Mouse (Mus musculus) stomach, adult 2 months (tissue): ENCODE results near the gene Adamts6. TPM values are rescaled to one million over a fixed set of nuclear protein-coding genes. Genes with fewer than 3 reads are reported as not detected.

Experiments used
- polyA plus RNA-seq: library from polyadenylated mRNA; depleted of rRNA; stranded (reverse); fragments of >200 nt; gene quantifications from 2 replicates; pipeline ENCODE4 v1.2.3, GENCODE M21; 2012; rRNA removed

Adamts6 gene
- polyA plus RNA-seq = 0.16 and 0.30 TPM in 2 replicates

DNA sequence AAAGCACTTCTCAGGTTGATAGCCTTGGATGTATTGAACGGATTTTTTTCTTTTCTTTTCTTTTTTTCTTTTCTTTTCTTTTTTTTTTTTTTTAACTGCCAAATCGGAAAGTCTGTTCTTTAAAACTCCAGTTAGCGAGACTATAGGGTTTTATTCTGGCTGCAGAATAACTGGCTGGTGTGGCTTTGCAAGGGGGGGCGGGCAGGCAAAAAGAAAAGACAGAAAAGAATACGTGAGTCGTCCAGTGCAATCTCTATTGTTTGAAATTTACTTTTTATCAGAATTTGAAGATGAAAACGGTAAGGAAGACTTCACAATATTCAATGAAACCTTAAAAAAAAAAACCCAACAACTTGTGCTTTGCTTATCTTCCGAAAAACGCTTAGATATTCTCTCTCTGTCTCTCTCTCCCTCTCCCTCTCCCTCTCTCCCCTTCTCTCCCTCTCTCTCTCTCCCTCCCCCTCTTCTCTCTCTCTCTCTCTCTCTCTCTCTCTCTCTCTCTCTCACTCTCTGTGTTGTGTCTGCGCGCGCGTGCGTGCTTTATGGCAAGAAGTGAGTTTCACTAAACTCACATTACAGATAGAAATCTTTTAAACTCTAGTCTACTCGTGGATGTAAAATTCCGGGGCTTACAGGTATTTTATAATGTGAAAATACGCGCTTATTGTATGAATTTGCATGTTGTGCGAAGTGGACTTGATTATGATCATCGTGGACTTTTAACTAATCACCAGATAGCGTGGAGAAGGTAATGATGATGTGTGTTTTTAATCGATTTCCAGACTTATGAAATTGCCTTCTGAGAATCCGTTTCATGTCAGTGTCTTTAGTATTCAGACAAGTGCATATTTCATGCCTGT lies at the start of gene Adamts6:
Gene Adamts6 (plus strand): TSS at position 470 of the 860 bp plus-strand sequence.

Other genes with a start within 250 kb of the Adamts6 start
- 3.4 and 5.3 TPM in 2 replicates for gene Nln, start 178.2 kb upstream of the Adamts6 start, polyA plus RNA-seq
- 0.23 and 0.24 TPM in 2 replicates for gene Sgtb, start 178.1 kb upstream of the Adamts6 start, polyA plus RNA-seq
- 1.7 and 1.8 TPM in 2 replicates for gene Trappc13, start 109.4 kb upstream of the Adamts6 start, polyA plus RNA-seq
- gene Trim23, start 109.0 kb upstream of the Adamts6 start, polyA plus RNA-seq = 0.15 and 0.17 TPM in 2 replicates
- not detected in 2 replicates for gene Cenpk, start 59.2 kb upstream of the Adamts6 start, polyA plus RNA-seq
- 0.12 and 0.18 TPM in 2 replicates for gene Ppwd1, start 59.0 kb upstream of the Adamts6 start, polyA plus RNA-seq